Mouse (Mus musculus): Measurements from ENCODE around the gene Grik4. TPM values are rescaled to one million over a fixed set of nuclear protein-coding genes. Genes with fewer than 3 reads are reported as not detected.

Grik4 gene
- polyA plus RNA-seq, 1 experiment from 2014 or later: 2.8 TPM

- H3K9me3 ChIP-seq: no peaks in the 10 kb centered on the region
- peaks cover 14% of the 10 kb centered on the region for H3K4me1 ChIP-seq
- H3K27ac ChIP-seq: no peak overlapping the region
- no peak overlapping the region for H3K9ac ChIP-seq
- ATAC-seq (ENCODE audit: low FRiP score): no peak
- 58% methylated on average over 7 of the region's 7 CpGs for WGBS
- no peaks in the 10 kb centered on the region for H3K27me3 ChIP-seq
- no peak overlapping the region for H3K4me2 ChIP-seq
- no peak overlapping the region for H3K4me3 ChIP-seq (replicated peaks)
- no peaks in the 10 kb centered on the region for H3K36me3 ChIP-seq (replicated peaks)
Measured at GRCm38 (mm10) chr9:42724099-42724498, 220.2 kb downstream of the Grik4 start.

GRCm38 (mm10) chr9:42722501-42722900, 221.8 kb downstream of the Grik4 start:
- 24% methylated on average over 4 of the region's 4 CpGs for WGBS

GRCm38 (mm10) chr9:42721718-42722117, 222.6 kb downstream of the Grik4 start:
- H3K4me1 ChIP-seq: peaks cover 9% of the 10 kb centered on the region; the same call in 1 of the 2 replicates
- no peak for ATAC-seq (ENCODE audit: low FRiP score)
- H3K4me3 ChIP-seq (replicated peaks): no peak overlapping the region
- no peaks in the 10 kb centered on the region for H3K36me3 ChIP-seq (replicated peaks)
- H3K9me3 ChIP-seq: no peaks in the 10 kb centered on the region
- no peak overlapping the region for H3K27ac ChIP-seq
- no peak overlapping the region for H3K9ac ChIP-seq
- no peak overlapping the region for H3K4me2 ChIP-seq
- WGBS: 92% methylated on average over 9 of the region's 9 CpGs
- H3K27me3 ChIP-seq: no peaks in the 10 kb centered on the region

More at GRCm38 (mm10) chr9:42722501-42722900, 221.8 kb downstream of the Grik4 start:
- Histone ChIP-seq H3K27me3 (no peaks in the 10 kb centered on the region), H3K9me3 (no peaks in the 10 kb centered on the region), H3K27ac (no peak overlapping the region), H3K4me2 (no peak overlapping the region), H3K4me1 (peaks cover 9% of the 10 kb centered on the region), H3K36me3 (replicated peaks) (no peaks in the 10 kb centered on the region), H3K4me3 (replicated peaks) (no peak overlapping the region), H3K9ac (no peak overlapping the region)
- no peak for ATAC-seq (ENCODE audit: low FRiP score)

- Histone ChIP-seq H3K36me3 (replicated peaks) (no peaks in the 10 kb centered on the region), H3K9me3 (no peaks in the 10 kb centered on the region), H3K4me3 (replicated peaks) (no peak overlapping the region), H3K9ac (no peak overlapping the region), H3K4me1 (peaks cover 9% of the 10 kb centered on the region; the same call in 1 of the 2 replicates), H3K4me2 (no peak overlapping the region), H3K27me3 (no peaks in the 10 kb centered on the region), H3K27ac (no peak overlapping the region)
- 88% methylated on average over 4 of the region's 4 CpGs for WGBS
- ATAC-seq (ENCODE audit: low FRiP score): no peak
Measured at GRCm38 (mm10) chr9:42721146-42721545, 223.1 kb downstream of the Grik4 start.

- Histone ChIP-seq H3K27me3 (no peaks in the 10 kb centered on the region), H3K9ac (no peak overlapping the region), H3K4me3 (replicated peaks) (no peak overlapping the region), H3K27ac (no peak overlapping the region), H3K9me3 (no peaks in the 10 kb centered on the region), H3K4me2 (no peak overlapping the region), H3K4me1 (no peaks in the 10 kb centered on the region), H3K36me3 (replicated peaks) (no peaks in the 10 kb centered on the region)
- no peak for ATAC-seq (ENCODE audit: low FRiP score)
- WGBS: 92% methylated on average over 8 of the region's 8 CpGs
Measured at GRCm38 (mm10) chr9:42713912-42714311, 230.4 kb downstream of the Grik4 start.

GRCm38 (mm10) chr9:42705848-42706247, 238.4 kb downstream of the Grik4 start:
- Histone ChIP-seq H3K36me3 (replicated peaks) (no peaks in the 10 kb centered on the region), H3K9ac (no peak overlapping the region), H3K27ac (no peak overlapping the region), H3K9me3 (no peaks in the 10 kb centered on the region), H3K4me3 (replicated peaks) (no peak overlapping the region), H3K4me1 (peaks cover 9% of the 10 kb centered on the region), H3K27me3 (no peaks in the 10 kb centered on the region; the same call in 1 of the 2 replicates), H3K4me2 (no peak overlapping the region)
- no peak for ATAC-seq (ENCODE audit: low FRiP score)
- 85% methylated on average over 7 of the region's 7 CpGs for WGBS

- H3K9me3 ChIP-seq: peaks cover 4% of the 10 kb centered on the region; the same call in 1 of the 2 replicates
- no peak for ATAC-seq (ENCODE audit: low FRiP score)
- no peaks in the 10 kb centered on the region for H3K36me3 ChIP-seq (replicated peaks)
- no peak overlapping the region for H3K4me3 ChIP-seq (replicated peaks)
- WGBS: 30% methylated on average over 8 of the region's 8 CpGs
- no peak overlapping the region for H3K4me2 ChIP-seq
- no peaks in the 10 kb centered on the region; the same call in 1 of the 2 replicates for H3K27me3 ChIP-seq
- no peak overlapping the region for H3K9ac ChIP-seq
- no peak overlapping the region for H3K27ac ChIP-seq
- H3K4me1 ChIP-seq: peaks cover 9% of the 10 kb centered on the region
Measured at GRCm38 (mm10) chr9:42703191-42703854, 241.0 kb downstream of the Grik4 start.

- no peak overlapping the region for H3K9ac ChIP-seq
- H3K27me3 ChIP-seq: no peaks in the 10 kb centered on the region; the same call in 1 of the 2 replicates
- H3K4me2 ChIP-seq: no peak overlapping the region
- H3K4me1 ChIP-seq: peaks cover 9% of the 10 kb centered on the region
- H3K36me3 ChIP-seq (replicated peaks): no peaks in the 10 kb centered on the region
- no peak for ATAC-seq (ENCODE audit: low FRiP score)
- WGBS: 86% methylated on average over 11 of the region's 11 CpGs
- H3K9me3 ChIP-seq: peaks cover 5% of the 10 kb centered on the region; the same call in 1 of the 2 replicates
- no peak overlapping the region for H3K27ac ChIP-seq
- no peak overlapping the region for H3K4me3 ChIP-seq (replicated peaks)
Measured at GRCm38 (mm10) chr9:42702231-42703132, 241.8 kb downstream of the Grik4 start.

- H3K9ac ChIP-seq: no peak overlapping the region
- no peak overlapping the region for H3K4me3 ChIP-seq (replicated peaks)
- H3K4me1 ChIP-seq: peaks cover 9% of the 10 kb centered on the region
- H3K4me2 ChIP-seq: no peak overlapping the region
- no peaks in the 10 kb centered on the region; the same call in 1 of the 2 replicates for H3K27me3 ChIP-seq
- H3K36me3 ChIP-seq (replicated peaks): no peaks in the 10 kb centered on the region
- WGBS: 89% methylated on average over 5 of the region's 5 CpGs
- H3K27ac ChIP-seq: no peak overlapping the region
- no peak for ATAC-seq (ENCODE audit: low FRiP score)
- peaks cover 5% of the 10 kb centered on the region; the same call in 1 of the 2 replicates for H3K9me3 ChIP-seq
Measured at GRCm38 (mm10) chr9:42701729-42702128, 242.6 kb downstream of the Grik4 start.

- no peaks in the 10 kb centered on the region for H3K27me3 ChIP-seq
- H3K9me3 ChIP-seq: peaks cover 4% of the 10 kb centered on the region; the same call in 1 of the 2 replicates
- no peak overlapping the region for H3K4me2 ChIP-seq
- H3K4me3 ChIP-seq (replicated peaks): no peak overlapping the region
- no peak overlapping the region for H3K27ac ChIP-seq
- WGBS: 91% methylated on average over 8 of the region's 8 CpGs
- no peaks in the 10 kb centered on the region for H3K4me1 ChIP-seq
- no peaks in the 10 kb centered on the region for H3K36me3 ChIP-seq (replicated peaks)
- no peak for ATAC-seq (ENCODE audit: low FRiP score)
- no peak overlapping the region for H3K9ac ChIP-seq
Measured at GRCm38 (mm10) chr9:42693024-42693423, 251.3 kb downstream of the Grik4 start.

GRCm38 (mm10) chr9:42688143-42688542, 256.1 kb downstream of the Grik4 start:
- no peak overlapping the region for H3K9ac ChIP-seq
- H3K9me3 ChIP-seq: no peaks in the 10 kb centered on the region
- H3K27me3 ChIP-seq: no peaks in the 10 kb centered on the region
- H3K36me3 ChIP-seq (replicated peaks): no peaks in the 10 kb centered on the region
- WGBS: 32% methylated on average over 4 of the region's 4 CpGs
- H3K4me3 ChIP-seq (replicated peaks): no peak overlapping the region
- 0 out of 2 replicates have a peak, but pooled peaks cover 3% of the 10 kb centered on the region for H3K4me1 ChIP-seq
- no peak overlapping the region for H3K4me2 ChIP-seq
- H3K27ac ChIP-seq: no peak overlapping the region
- ATAC-seq (ENCODE audit: low FRiP score): no peak

GRCm38 (mm10) chr9:42686104-42686503, 258.2 kb downstream of the Grik4 start:
- Histone ChIP-seq H3K4me3 (replicated peaks) (no peak overlapping the region), H3K4me1 (peaks cover 7% of the 10 kb centered on the region; the same call in 1 of the 2 replicates), H3K27ac (no peak overlapping the region), H3K27me3 (no peaks in the 10 kb centered on the region), H3K36me3 (replicated peaks) (no peaks in the 10 kb centered on the region), H3K9ac (no peak overlapping the region), H3K9me3 (no peaks in the 10 kb centered on the region), H3K4me2 (no peak overlapping the region)
- no peak for ATAC-seq (ENCODE audit: low FRiP score)
- WGBS: 80% methylated on average over 5 of the region's 5 CpGs

All from forebrain, embryonic 12.5 days (tissue).